Mouse (Mus musculus) lung, postnatal 0 days (tissue): ENCODE measurements at regions not wholly inside any gene's neighbourhood (a gene's known extent, or its start where the extent isn't known, plus 50 kb on each side); places are given as distances from the start of the nearest gene placed in this dataset.

Experiments used
- CTCF ChIP-seq: IDR thresholded peaks from 2 replicates; pipeline ENCODE4 v1.5.1; 2016; ENCODE audit warnings: antibody characterized with exemption, mild to moderate bottlenecking
- EP300 ChIP-seq: IDR thresholded peaks from 2 replicates; pipeline ENCODE4 v1.6.1; 2016; ENCODE audit warnings: antibody characterized with exemption, mild to moderate bottlenecking, control low read depth

- TF ChIP-seq CTCF (no peak), EP300 (no peak)
Measured at GRCm38 (mm10) chr16:9242099-9242498, 412.2 kb downstream of the 1810013L24Rik start.
